Mouse (Mus musculus) kidney, embryonic 16.5 days (tissue): Measurements from ENCODE around the gene Vmn2r67. TPM values are rescaled to one million over a fixed set of nuclear protein-coding genes. Genes with fewer than 3 reads are reported as not detected.
"Not testable (repeated sequence)": the region's sequence is repeated elsewhere in the genome, so short reads cannot be mapped to it uniquely, and the experiment has no call there.

Experiments used
- ATAC-seq: fragments of 200-750 bp; cut with Nextera tagmentation; 2 replicates; pipeline ENCODE4 v1.8.0; 2017; ENCODE audit warnings: moderate TSS enrichment; ENCODE audit not compliant: low FRiP score, low TSS enrichment
- H3K27ac ChIP-seq: fragments of 300-500 bp; sonication (generic); 2 replicates; pipeline ENCODE4 v1.5.1; 2014; ENCODE audit warnings: low read length
- H3K27me3 ChIP-seq: fragments of 300-500 bp; sonication (generic); 2 replicates; pipeline ENCODE4 v1.6.1; 2014; ENCODE audit warnings: low read length, control low read depth, mixed read lengths; ENCODE audit not compliant: insufficient read depth
- H3K36me3 ChIP-seq: fragments of 300-500 bp; sonication (generic); 2 replicates; pipeline ENCODE4 v1.6.1; 2014; ENCODE audit warnings: low read length, control low read depth, mixed read lengths; ENCODE audit not compliant: insufficient read depth
- H3K4me1 ChIP-seq: fragments of 300-500 bp; sonication (generic); 2 replicates; pipeline ENCODE4 v1.6.1; 2014; ENCODE audit warnings: low read length, control low read depth, mixed read lengths; ENCODE audit not compliant: insufficient read depth
- H3K4me2 ChIP-seq: fragments of 300-500 bp; sonication (generic); replicated peaks from 2 replicates; pipeline ENCODE4 v1.6.1; 2014; ENCODE audit warnings: low read depth, low read length
- H3K4me3 ChIP-seq: fragments of 300-500 bp; sonication (generic); 2 replicates; pipeline ENCODE4 v1.5.1; 2014; ENCODE audit warnings: mild to moderate bottlenecking, low read length
- H3K9ac ChIP-seq: fragments of 300-500 bp; sonication (generic); replicated peaks from 2 replicates; pipeline ENCODE4 v1.6.1; 2014; ENCODE audit warnings: low read length
- H3K9me3 ChIP-seq: fragments of 300-500 bp; sonication (generic); 2 replicates; pipeline ENCODE4 v1.6.1; 2016; ENCODE audit warnings: low read length, control low read depth
- whole genome bisulfite sequencing: fragments of 180-500 bp; shearing (Covaris S2); extraction: QIAGEN DNeasy Blood & Tissue Kit; methylation state at CpG from one replicate; pipeline ENCODE4 v1.1.7; 2014; 5-methylcytosine and 5-hydroxymethylcytosine counted together
- polyA plus RNA-seq: library from polyadenylated mRNA; unstranded; fragments of >200 nt; fragmentation: Nextera tagmentation; extraction: Ambion mirVana; gene quantifications from 2 replicates; pipeline ENCODE4 v1.2.1, GENCODE M21; 2015

Vmn2r67 gene
- polyA plus RNA-seq, result not detected in 2 replicates

- ATAC-seq, result no peak
- Histone ChIP-seq H3K27me3 (no peaks in the 10 kb centered on the region), H3K27ac (no peak within 1 kb of the TSS), H3K9ac (no peak within 1 kb of the TSS), H3K9me3 (no peaks in the 10 kb centered on the region), H3K36me3 (no peaks in the 10 kb centered on the region), H3K4me2 (no peak within 1 kb of the TSS), H3K4me1 (no peaks in the 10 kb centered on the region), H3K4me3 (no peak within 1 kb of the TSS)
- 80% methylated on average over 3 of the region's 3 CpGs for WGBS
Measured at GRCm38 (mm10) chr7:85155898-85156297, at the start of gene Vmn2r67. Gene Vmn2r67 (minus strand): TSS chr7:85155998.

- not testable (repeated sequence) for H3K4me1 ChIP-seq, ATAC-seq, H3K27me3 ChIP-seq, H3K9me3 ChIP-seq, H3K27ac ChIP-seq, H3K9ac ChIP-seq, H3K4me3 ChIP-seq, H3K4me2 ChIP-seq, H3K36me3 ChIP-seq
- WGBS, result 55% methylated on average over 2 of the region's 2 CpGs
Measured at GRCm38 (mm10) chr7:85104531-85104930, 51.3 kb downstream of the Vmn2r67 start.

Other genes starting within 250 kb of the Vmn2r67 start
- not detected in 2 replicates for gene Vmn2r65, start 191.9 kb downstream of the Vmn2r67 start, polyA plus RNA-seq
- not detected in 2 replicates for gene Vmn2r66, start 143.7 kb downstream of the Vmn2r67 start, polyA plus RNA-seq
- gene Vmn2r68, start 81.8 kb upstream of the Vmn2r67 start, polyA plus RNA-seq, result not detected in 2 replicates